Mouse (Mus musculus): ENCODE data around the gene Znrf3. TPM values are rescaled to one million over a fixed set of nuclear protein-coding genes. Genes with fewer than 3 reads are reported as not detected.

The Znrf3 gene
- polyA plus RNA-seq, 1 experiment, result 14.4 TPM

DNA sequence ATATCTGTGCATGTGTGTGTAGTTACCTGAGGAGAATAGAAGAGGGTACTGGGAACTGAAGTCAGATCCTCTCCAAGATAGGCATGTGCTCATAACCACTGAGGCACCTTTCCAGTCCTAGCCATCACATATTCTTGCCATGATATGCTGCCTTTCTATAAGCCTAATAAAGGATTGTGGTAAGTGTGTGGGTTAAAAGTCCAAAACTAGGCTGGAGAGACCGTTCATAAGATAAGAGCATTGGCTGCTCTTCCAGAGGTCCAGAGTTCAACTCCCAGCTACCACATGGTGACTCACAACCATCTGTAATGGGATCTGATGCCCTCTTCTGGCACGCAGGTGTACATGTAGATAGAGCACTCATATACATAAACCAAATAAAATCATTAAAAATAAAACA lies 160.7 kb downstream of the Znrf3 start:
- 88% methylated on average over 2 of the region's 2 CpGs for WGBS
- no peaks in the 10 kb centered on the region for H3K4me1 ChIP-seq (ENCODE audit: control insufficient read depth, insufficient read depth, low read length)
- DNase-seq, result no peak
- no peak overlapping the region for H3K4me3 ChIP-seq (replicated peaks; ENCODE audit: extremely low read depth, low read depth, low read length)
- TF ChIP-seq POLR2A (IDR thresholded peaks at IDR 0.05; ENCODE audit: borderline replicate concordance, extremely low read depth, low read depth, low read length) (no peak), CTCF (IDR thresholded peaks at IDR 0.05; ENCODE audit: insufficient read depth, low read length) (no peak)

DNA sequence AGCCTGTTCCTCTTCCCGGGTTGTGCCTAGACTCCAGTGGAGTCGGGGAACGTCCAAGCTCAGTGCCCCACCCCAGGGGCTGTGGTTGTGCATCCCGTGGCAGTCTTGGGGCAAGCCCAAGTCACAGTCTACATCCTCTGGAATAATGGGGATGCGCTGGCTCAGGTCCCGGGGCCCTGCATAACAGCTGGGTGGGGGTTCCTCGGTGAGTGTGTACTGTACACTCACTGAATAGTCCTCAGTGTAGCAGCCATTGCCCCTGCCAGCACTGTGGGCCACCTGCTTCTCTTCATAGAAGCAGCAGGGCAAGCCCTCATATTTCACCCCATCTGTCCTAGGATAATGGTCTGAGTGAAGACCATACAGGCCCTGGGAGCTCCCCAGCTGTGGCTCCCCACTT lies 163.7 kb downstream of the Znrf3 start:
- no peak overlapping the region for H3K4me3 ChIP-seq (replicated peaks; ENCODE audit: extremely low read depth, low read depth, low read length)
- DNase-seq, result no peak
- H3K4me1 ChIP-seq (ENCODE audit: control insufficient read depth, insufficient read depth, low read length), result no peaks in the 10 kb centered on the region
- TF ChIP-seq CTCF (IDR thresholded peaks at IDR 0.05; ENCODE audit: insufficient read depth, low read length) (no peak), POLR2A (IDR thresholded peaks at IDR 0.05; ENCODE audit: borderline replicate concordance, extremely low read depth, low read depth, low read length) (no peak)
- 78% methylated on average over 7 of the region's 7 CpGs for WGBS

DNA sequence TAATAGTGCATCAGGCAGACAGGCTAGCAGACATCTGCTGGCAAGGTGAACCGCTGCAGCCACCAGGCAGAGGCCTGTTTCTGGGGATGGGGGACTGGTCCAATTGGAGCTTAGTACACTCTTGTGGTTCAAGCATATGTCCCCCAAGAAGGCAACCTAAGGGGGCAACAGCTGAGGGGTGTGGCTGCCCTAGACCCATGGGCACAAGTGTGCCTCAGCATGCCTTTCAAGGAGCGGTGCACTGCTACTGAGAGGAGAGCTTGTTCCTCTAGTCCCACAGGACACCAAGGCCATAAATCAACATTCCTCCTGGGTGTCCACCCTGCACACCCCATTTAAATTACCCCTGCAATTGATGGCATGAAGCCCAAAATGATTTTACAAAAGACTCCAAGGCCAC lies 166.2 kb downstream of the Znrf3 start:
- WGBS, result 86% methylated on average over 2 of the region's 2 CpGs
- TF ChIP-seq POLR2A (IDR thresholded peaks at IDR 0.05; ENCODE audit: borderline replicate concordance, extremely low read depth, low read depth, low read length), result no peak
- no peak for TF ChIP-seq CTCF (IDR thresholded peaks at IDR 0.05; ENCODE audit: insufficient read depth, low read length)
- no peak overlapping the region for H3K4me3 ChIP-seq (replicated peaks; ENCODE audit: extremely low read depth, low read depth, low read length)
- no peaks in the 10 kb centered on the region for H3K4me1 ChIP-seq (ENCODE audit: control insufficient read depth, insufficient read depth, low read length)
- no peak for DNase-seq

DNA sequence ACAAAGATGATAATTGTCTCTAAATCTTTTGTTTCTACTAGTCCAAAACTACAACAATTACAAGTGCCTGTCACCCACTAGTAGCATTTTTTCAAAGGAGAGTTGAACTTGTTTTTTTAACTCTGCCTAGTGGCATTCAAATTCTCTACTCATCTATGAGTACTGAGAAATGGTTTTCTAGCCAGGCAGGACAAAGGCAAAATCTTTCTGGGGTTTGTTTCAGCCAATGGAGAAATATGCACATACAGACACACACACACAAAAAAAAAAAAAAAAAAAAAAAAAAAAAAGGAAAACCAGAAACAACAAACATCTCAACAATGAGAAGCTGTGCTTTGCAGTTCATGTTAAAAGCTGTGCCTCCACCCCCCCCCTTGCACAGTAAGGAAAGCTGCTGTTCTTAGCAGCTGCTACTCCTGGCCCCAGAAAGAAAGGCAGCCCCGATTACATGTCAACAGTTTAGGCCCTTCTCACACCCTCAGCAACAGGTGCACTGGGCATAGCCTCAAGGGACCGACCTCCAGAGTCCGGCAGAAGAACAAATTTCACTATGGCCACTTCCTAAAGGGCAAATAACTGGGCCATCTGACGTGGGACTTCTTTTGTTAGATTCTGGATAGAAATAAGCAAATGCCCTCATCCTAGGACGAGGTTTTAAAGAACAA lies 167.2 kb downstream of the Znrf3 start:
- Histone ChIP-seq H3K4me3 (replicated peaks; ENCODE audit: extremely low read depth, low read depth, low read length) (no peak overlapping the region), H3K4me1 (ENCODE audit: control insufficient read depth, insufficient read depth, low read length) (no peaks in the 10 kb centered on the region)
- DNase-seq, result no peak
- 74% methylated on average over 5 of the region's 5 CpGs for WGBS
- TF ChIP-seq POLR2A (IDR thresholded peaks at IDR 0.05; ENCODE audit: borderline replicate concordance, extremely low read depth, low read depth, low read length), result no peak
- no peak for TF ChIP-seq CTCF (IDR thresholded peaks at IDR 0.05; ENCODE audit: insufficient read depth, low read length)

DNA sequence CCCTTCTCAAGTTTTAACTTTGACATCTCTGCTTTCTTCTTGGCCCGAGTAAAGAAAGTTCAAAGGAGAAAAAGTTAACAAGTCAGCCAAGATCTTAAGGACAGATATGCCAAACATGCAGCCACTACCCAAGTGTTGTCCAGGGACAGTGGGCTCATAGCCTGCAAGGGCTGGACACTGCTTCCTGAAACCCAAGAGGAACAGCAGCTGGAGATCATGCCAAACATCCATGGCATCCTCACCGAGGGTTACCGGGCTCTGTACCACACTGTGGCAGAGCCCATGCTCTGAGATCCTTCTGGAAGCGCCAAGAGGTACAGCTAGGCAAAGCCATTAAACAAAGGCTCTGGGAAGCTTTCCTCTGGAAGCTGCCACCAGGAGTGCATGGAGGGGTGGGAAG lies 169.4 kb downstream of the Znrf3 start:
- DNase-seq, result no peak
- H3K4me3 ChIP-seq (replicated peaks; ENCODE audit: extremely low read depth, low read depth, low read length), result no peak overlapping the region
- TF ChIP-seq CTCF (IDR thresholded peaks at IDR 0.05; ENCODE audit: insufficient read depth, low read length), result no peak
- TF ChIP-seq POLR2A (IDR thresholded peaks at IDR 0.05; ENCODE audit: borderline replicate concordance, extremely low read depth, low read depth, low read length), result no peak
- no peaks in the 10 kb centered on the region for H3K4me1 ChIP-seq (ENCODE audit: control insufficient read depth, insufficient read depth, low read length)
- 78% methylated on average over 4 of the region's 4 CpGs for WGBS

DNA sequence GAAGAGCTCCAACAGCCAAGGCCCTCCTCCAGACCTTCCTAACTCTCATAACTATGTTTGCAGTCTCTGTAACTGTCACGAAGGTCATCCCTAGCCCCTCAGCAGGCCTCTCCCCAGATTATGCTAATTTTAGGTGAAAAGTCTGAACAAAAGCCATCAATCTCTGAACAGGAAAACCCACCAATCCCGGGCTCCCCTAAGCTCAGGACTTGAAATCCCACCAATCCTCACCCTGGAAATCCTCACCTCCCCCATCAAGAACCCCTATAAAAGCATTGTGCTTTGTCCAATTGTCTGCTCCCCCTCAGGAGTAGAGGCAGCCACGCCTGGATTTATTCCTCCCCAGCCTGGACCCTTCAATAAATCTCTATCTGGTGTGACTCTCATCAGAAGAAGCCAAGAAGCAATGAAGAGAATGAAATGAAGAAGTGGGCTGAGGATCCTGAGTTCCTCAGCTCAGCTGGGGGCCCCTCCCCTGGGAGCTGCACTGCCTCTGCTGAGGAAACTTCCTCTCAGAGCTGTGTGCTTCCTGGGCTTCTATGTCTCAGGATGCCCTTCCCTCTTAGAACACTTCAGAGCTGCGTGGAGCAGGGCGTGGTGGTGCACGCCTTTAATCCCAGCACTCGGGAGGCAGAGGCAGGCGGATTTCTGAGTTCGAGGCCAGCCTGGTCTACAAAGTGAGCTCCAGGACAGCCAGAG lies 172.0 kb downstream of the Znrf3 start:
- 61% methylated on average over 9 of the region's 9 CpGs for WGBS
- Histone ChIP-seq H3K4me3 (replicated peaks; ENCODE audit: extremely low read depth, low read depth, low read length) (no peak overlapping the region), H3K4me1 (ENCODE audit: control insufficient read depth, insufficient read depth, low read length) (no peaks in the 10 kb centered on the region)
- no peak for TF ChIP-seq CTCF (IDR thresholded peaks at IDR 0.05; ENCODE audit: insufficient read depth, low read length)
- TF ChIP-seq POLR2A (IDR thresholded peaks at IDR 0.05; ENCODE audit: borderline replicate concordance, extremely low read depth, low read depth, low read length), result no peak
- no peak for DNase-seq

DNA sequence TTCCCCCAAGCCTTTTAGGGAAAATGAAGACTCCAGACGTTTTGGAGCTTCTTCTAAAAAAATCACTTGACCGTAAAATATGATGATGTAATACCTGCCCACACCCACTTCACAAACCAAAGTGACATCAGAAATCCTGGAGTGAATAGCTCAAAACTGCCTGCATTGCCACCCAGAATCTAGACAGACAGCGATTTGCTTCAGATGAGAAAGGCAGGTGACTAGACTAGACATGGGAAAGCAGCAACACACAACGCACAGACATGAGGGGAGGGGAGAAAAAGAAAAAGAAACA lies 172.6 kb downstream of the Znrf3 start:
- DNase-seq, result no peak
- TF ChIP-seq POLR2A (IDR thresholded peaks at IDR 0.05; ENCODE audit: borderline replicate concordance, extremely low read depth, low read depth, low read length) (no peak), CTCF (IDR thresholded peaks at IDR 0.05; ENCODE audit: insufficient read depth, low read length) (no peak)
- WGBS, result 64% methylated on average over 4 of the region's 4 CpGs
- H3K4me1 ChIP-seq (ENCODE audit: control insufficient read depth, insufficient read depth, low read length), result no peaks in the 10 kb centered on the region
- no peak overlapping the region for H3K4me3 ChIP-seq (replicated peaks; ENCODE audit: extremely low read depth, low read depth, low read length)

DNA sequence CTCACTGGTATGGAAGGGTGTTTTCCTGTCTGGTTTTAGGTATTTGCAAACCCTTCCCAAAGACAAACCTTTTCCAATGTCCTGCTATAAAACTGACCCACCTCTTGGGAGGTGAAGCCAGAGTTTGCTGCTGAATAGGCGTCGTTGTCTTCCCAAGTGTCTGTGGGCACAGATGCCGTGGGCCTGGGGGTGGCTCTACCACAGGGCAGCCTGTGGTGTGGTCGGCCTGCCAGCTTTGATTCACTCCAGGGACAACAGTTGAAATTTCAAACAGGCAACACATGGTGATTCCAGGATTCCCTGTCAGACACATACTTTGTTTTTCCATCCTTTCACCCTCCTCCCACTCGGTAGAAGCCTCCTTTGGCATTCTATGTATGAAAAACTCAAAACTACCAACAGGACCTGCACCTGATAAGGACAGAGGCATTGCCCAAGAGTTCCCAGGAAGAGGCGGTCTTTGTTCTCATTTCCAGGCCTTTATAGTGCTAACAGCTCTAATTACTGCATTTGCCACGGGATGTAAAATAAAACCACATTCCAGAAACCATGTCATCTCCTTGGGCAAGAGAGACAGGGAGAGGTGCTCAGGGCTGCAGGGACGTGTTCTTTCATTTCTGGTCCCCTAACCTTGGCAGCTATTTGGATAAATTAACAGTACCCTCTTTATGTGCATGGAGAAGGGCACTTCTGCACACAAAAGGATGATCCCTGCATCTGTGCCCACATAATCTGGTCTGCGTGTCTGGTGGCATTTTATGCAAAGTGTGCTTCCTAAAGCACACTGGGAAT lies 173.2 kb downstream of the Znrf3 start:
- no peak overlapping the region for H3K4me3 ChIP-seq (replicated peaks; ENCODE audit: extremely low read depth, low read depth, low read length)
- WGBS, result 63% methylated on average over 9 of the region's 9 CpGs
- no peak for DNase-seq
- no peak for TF ChIP-seq POLR2A (IDR thresholded peaks at IDR 0.05; ENCODE audit: borderline replicate concordance, extremely low read depth, low read depth, low read length)
- no peak for TF ChIP-seq CTCF (IDR thresholded peaks at IDR 0.05; ENCODE audit: insufficient read depth, low read length)
- H3K4me1 ChIP-seq (ENCODE audit: control insufficient read depth, insufficient read depth, low read length), result no peaks in the 10 kb centered on the region

DNA sequence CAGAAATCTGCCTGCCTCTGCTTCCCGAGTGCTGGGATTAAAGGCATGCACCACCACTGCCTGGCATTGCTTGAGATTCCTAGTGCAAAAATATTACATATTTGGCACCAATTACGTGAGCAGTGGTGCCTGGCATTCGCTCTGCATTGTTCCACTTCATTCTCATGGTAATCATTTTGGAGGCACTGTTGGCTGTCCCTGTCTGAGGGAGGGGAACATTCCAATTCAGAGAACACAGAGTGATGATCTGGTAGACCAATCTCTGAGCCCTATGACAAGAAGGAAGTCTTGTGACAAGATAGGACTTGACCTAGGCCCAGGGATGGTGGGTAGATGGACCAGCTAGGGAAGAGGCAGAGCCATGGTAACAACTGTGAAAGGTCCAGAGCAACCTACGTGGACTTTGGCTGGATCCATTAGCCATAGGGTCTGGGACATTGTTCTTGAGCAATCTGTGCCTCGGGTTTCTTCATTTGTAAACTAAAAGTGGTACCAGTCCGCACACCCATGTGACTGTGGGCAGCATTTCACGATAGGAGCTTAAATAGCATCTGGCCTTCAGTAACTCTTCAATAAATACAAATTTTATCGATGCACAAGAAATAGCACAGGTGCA lies 174.7 kb downstream of the Znrf3 start:
- Histone ChIP-seq H3K4me3 (replicated peaks; ENCODE audit: extremely low read depth, low read depth, low read length) (no peak overlapping the region), H3K4me1 (ENCODE audit: control insufficient read depth, insufficient read depth, low read length) (no peaks in the 10 kb centered on the region)
- no peak for DNase-seq
- TF ChIP-seq CTCF (IDR thresholded peaks at IDR 0.05; ENCODE audit: insufficient read depth, low read length), result no peak
- no peak for TF ChIP-seq POLR2A (IDR thresholded peaks at IDR 0.05; ENCODE audit: borderline replicate concordance, extremely low read depth, low read depth, low read length)
- 88% methylated on average over 8 of the region's 8 CpGs for WGBS
